Mouse (Mus musculus): ENCODE results near the gene Kmt2b. TPM values are rescaled to one million over a fixed set of nuclear protein-coding genes. Genes with fewer than 3 reads are reported as not detected.

Gene Kmt2b
- polyA plus RNA-seq, 1 experiment: 14.4 TPM

DNA sequence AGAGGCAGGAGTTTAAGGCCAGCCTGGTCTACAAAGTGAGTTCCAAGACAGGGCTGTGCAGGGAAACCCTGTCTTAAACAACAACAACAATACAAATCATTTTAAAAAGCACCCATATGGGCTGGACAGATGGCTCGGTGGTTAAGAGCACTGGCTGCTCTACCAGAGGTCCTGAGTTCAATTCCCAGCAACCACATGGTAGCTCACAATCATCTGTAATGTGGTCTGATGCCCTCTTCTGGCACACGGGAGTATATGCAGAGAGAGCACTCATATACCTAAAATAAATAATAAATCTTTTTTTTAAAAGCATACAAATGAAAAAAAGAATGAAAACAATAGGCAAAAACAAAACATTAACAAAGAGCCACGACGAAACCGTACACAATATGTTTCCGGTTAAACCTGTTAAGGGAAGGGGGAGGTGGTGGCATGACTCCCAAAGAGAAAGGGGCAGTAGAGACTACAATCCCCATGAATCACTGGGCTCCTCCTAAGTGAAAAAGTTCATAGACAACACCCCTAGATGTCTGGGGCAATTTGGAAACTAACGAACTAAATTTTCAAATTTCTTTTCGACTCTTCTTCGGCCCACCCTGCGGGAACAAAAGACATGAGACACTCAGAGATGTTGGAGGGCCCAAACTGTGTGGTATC lies 37.0 kb downstream of the Kmt2b start:
- Histone ChIP-seq H3K36me3 (ENCODE audit: control insufficient read depth, insufficient read depth) (peaks cover 7% of the 10 kb centered on the region), H3ac (ENCODE audit: control insufficient read depth, insufficient read length, low read depth) (peak overlapping the region; percentile 53), H3K79me3 (ENCODE audit: low read depth) (no peaks in the 10 kb centered on the region), H3K27me3 (ENCODE audit: control insufficient read depth, insufficient read depth, insufficient read length) (no peaks in the 10 kb centered on the region), H3K4me3 (ENCODE audit: insufficient read depth, poor library complexity, severe bottlenecking) (peak overlapping the region; percentile 50), H3K79me2 (ENCODE audit: control insufficient read depth, insufficient read depth) (peaks cover 8% of the 10 kb centered on the region)
- TF ChIP-seq CTCF (IDR thresholded peaks at IDR 0.05; ENCODE audit: control insufficient read depth, insufficient read depth, insufficient read length) (no peak), FOSL1 (IDR thresholded peaks at IDR 0.05; ENCODE audit: insufficient read depth, low read length, poor library complexity, severe bottlenecking) (no peak), MYOG (IDR thresholded peaks at IDR 0.05; ENCODE audit: control insufficient read depth, extremely low read depth, insufficient read length) (no peak), USF1 (IDR thresholded peaks at IDR 0.05; ENCODE audit: low read depth) (no peak), CEBPB (IDR thresholded peaks at IDR 0.05; ENCODE audit: low read depth) (no peak), MAX (IDR thresholded peaks at IDR 0.05) (no peak)

DNA sequence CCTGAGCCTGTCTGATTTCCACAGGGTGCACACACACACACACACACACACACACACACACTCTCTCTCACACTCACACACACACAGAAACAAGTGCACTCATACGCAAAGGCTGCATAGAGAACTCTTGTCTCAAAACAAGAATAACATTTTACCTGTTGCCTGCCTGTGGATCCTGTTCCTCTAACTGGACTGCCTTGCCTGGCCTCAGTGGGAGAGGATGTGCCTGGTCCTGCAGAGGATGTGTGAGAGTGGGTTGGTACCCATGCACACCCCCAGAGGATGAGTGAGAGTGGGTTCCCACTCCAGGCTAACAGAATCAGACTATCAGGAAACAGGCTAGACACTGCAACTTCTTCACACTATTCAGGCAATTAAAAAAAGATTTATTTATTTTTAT lies 37.9 kb downstream of the Kmt2b start:
- no peaks in the 10 kb centered on the region for H3K27me3 ChIP-seq (ENCODE audit: control insufficient read depth, insufficient read depth, insufficient read length)
- H3K4me3 ChIP-seq (ENCODE audit: insufficient read depth, poor library complexity, severe bottlenecking): no peak overlapping the region
- H3K79me3 ChIP-seq (ENCODE audit: low read depth): no peaks in the 10 kb centered on the region
- H3ac ChIP-seq (ENCODE audit: control insufficient read depth, insufficient read length, low read depth): no peak overlapping the region
- peaks cover 8% of the 10 kb centered on the region for H3K79me2 ChIP-seq (ENCODE audit: control insufficient read depth, insufficient read depth)
- H3K36me3 ChIP-seq (ENCODE audit: control insufficient read depth, insufficient read depth): peaks cover 4% of the 10 kb centered on the region
- no peak for TF ChIP-seq CTCF (IDR thresholded peaks at IDR 0.05; ENCODE audit: control insufficient read depth, insufficient read depth, insufficient read length)
- no peak for TF ChIP-seq MYOD1 (IDR thresholded peaks at IDR 0.05; ENCODE audit: control insufficient read depth, insufficient read length, low read depth)
- no peak for TF ChIP-seq CEBPB (IDR thresholded peaks at IDR 0.05; ENCODE audit: low read depth)
- no peak for TF ChIP-seq MAX (IDR thresholded peaks at IDR 0.05)
- no peak for TF ChIP-seq USF1 (IDR thresholded peaks at IDR 0.05; ENCODE audit: low read depth)
- TF ChIP-seq MYOG (IDR thresholded peaks at IDR 0.05; ENCODE audit: control insufficient read depth, extremely low read depth, insufficient read length): no peak
- no peak for TF ChIP-seq FOSL1 (IDR thresholded peaks at IDR 0.05; ENCODE audit: insufficient read depth, low read length, poor library complexity, severe bottlenecking)

GRCm38 (mm10) chr7:30549880-30550279 lies 38.6 kb downstream of the Kmt2b start:
- H3K79me3 ChIP-seq (ENCODE audit: low read depth): no peaks in the 10 kb centered on the region
- peaks cover 8% of the 10 kb centered on the region for H3K79me2 ChIP-seq (ENCODE audit: control insufficient read depth, insufficient read depth)
- no peak overlapping the region for H3ac ChIP-seq (ENCODE audit: control insufficient read depth, insufficient read length, low read depth)
- TF ChIP-seq MAX (IDR thresholded peaks at IDR 0.05) (no peak), CTCF (IDR thresholded peaks at IDR 0.05; ENCODE audit: control insufficient read depth, insufficient read depth, insufficient read length) (no peak), CEBPB (IDR thresholded peaks at IDR 0.05; ENCODE audit: low read depth) (no peak), MYOD1 (IDR thresholded peaks at IDR 0.05; ENCODE audit: control insufficient read depth, insufficient read length, low read depth) (no peak), USF1 (IDR thresholded peaks at IDR 0.05; ENCODE audit: low read depth) (no peak), MYOG (IDR thresholded peaks at IDR 0.05; ENCODE audit: control insufficient read depth, extremely low read depth, insufficient read length) (no peak), FOSL1 (IDR thresholded peaks at IDR 0.05; ENCODE audit: insufficient read depth, low read length, poor library complexity, severe bottlenecking) (no peak)
- peaks cover 4% of the 10 kb centered on the region for H3K36me3 ChIP-seq (ENCODE audit: control insufficient read depth, insufficient read depth)
- no peak overlapping the region for H3K4me3 ChIP-seq (ENCODE audit: insufficient read depth, poor library complexity, severe bottlenecking)
- no peaks in the 10 kb centered on the region for H3K27me3 ChIP-seq (ENCODE audit: control insufficient read depth, insufficient read depth, insufficient read length)

GRCm38 (mm10) chr7:30544327-30544726 lies 44.2 kb downstream of the Kmt2b start:
- Histone ChIP-seq H3K79me2 (ENCODE audit: control insufficient read depth, insufficient read depth) (no peaks in the 10 kb centered on the region), H3K4me3 (ENCODE audit: insufficient read depth, poor library complexity, severe bottlenecking) (no peak overlapping the region), H3K36me3 (ENCODE audit: control insufficient read depth, insufficient read depth) (no peaks in the 10 kb centered on the region), H3K27me3 (ENCODE audit: control insufficient read depth, insufficient read depth, insufficient read length) (no peaks in the 10 kb centered on the region), H3ac (ENCODE audit: control insufficient read depth, insufficient read length, low read depth) (no peak overlapping the region), H3K79me3 (ENCODE audit: low read depth) (no peaks in the 10 kb centered on the region)
- TF ChIP-seq CTCF (IDR thresholded peaks at IDR 0.05; ENCODE audit: control insufficient read depth, insufficient read depth, insufficient read length): no peak
- TF ChIP-seq CEBPB (IDR thresholded peaks at IDR 0.05; ENCODE audit: low read depth): no peak
- no peak for TF ChIP-seq MYOG (IDR thresholded peaks at IDR 0.05; ENCODE audit: control insufficient read depth, extremely low read depth, insufficient read length)
- no peak for TF ChIP-seq MYOD1 (IDR thresholded peaks at IDR 0.05; ENCODE audit: control insufficient read depth, insufficient read length, low read depth)
- TF ChIP-seq FOSL1 (IDR thresholded peaks at IDR 0.05; ENCODE audit: insufficient read depth, low read length, poor library complexity, severe bottlenecking): no peak
- TF ChIP-seq MAX (IDR thresholded peaks at IDR 0.05): no peak
- no peak for TF ChIP-seq USF1 (IDR thresholded peaks at IDR 0.05; ENCODE audit: low read depth)

DNA sequence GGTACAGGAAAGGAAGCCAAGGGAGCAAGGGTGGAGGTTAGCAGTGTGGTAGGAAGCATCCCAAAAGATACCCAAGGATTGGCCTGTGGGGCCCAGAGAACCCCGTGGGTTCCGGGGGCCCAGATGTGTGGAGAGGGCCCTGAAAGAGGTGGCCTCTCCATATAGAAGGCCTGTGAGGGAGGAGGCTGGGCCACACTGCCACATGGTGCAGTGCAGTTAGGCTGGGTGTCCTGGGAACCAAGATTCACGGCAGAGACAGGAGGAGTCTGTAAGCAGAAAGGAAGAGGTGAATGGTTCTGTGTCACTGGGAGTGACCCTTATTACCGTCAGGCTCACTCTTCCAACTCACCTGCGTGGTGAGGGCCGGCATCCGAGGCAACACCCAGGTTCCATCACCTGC lies 48.0 kb downstream of the Kmt2b start:
- H3K36me3 ChIP-seq (ENCODE audit: control insufficient read depth, insufficient read depth): no peaks in the 10 kb centered on the region
- TF ChIP-seq CTCF (IDR thresholded peaks at IDR 0.05; ENCODE audit: control insufficient read depth, insufficient read depth, insufficient read length) (no peak), MYOD1 (IDR thresholded peaks at IDR 0.05; ENCODE audit: control insufficient read depth, insufficient read length, low read depth) (no peak)
- H3K4me3 ChIP-seq (ENCODE audit: insufficient read depth, poor library complexity, severe bottlenecking): no peak overlapping the region
- no peak overlapping the region for H3ac ChIP-seq (ENCODE audit: control insufficient read depth, insufficient read length, low read depth)
- no peaks in the 10 kb centered on the region for H3K79me2 ChIP-seq (ENCODE audit: control insufficient read depth, insufficient read depth)
- H3K79me3 ChIP-seq (ENCODE audit: low read depth): no peaks in the 10 kb centered on the region
- H3K27me3 ChIP-seq (ENCODE audit: control insufficient read depth, insufficient read depth, insufficient read length): no peaks in the 10 kb centered on the region

All from C2C12 (cell line).